In genomic region chr19:30117775-30118174, GRCm38 (mm10) we compare ENCODE assay signal across 8 mouse cellular contexts. TPM values are rescaled to one million over a fixed set of nuclear protein-coding genes. Genes with fewer than 3 reads are reported as not detected.
A peak's percentile ranks its signal among the peaks of the same experiment; 100 is the strongest.
DNase-seq lines count a peak whose midpoint lies in the region; ATAC-seq lines count a peak whose summit lies in the region.

No protein-coding gene starts in this region.

- H3K9me3 ChIP-seq in forebrain, embryonic 10.5 days: no peaks in the 10 kb centered on the region

- intact Hi-C loops in heart, postnatal 10 days (cut with DNase I): no loop called here

- WGBS in forebrain, embryonic 10.5 days: 82% methylated on average over 9 of the region's 9 CpGs

- peaks cover 69% of the 10 kb centered on the region for H3K4me1 ChIP-seq in forebrain, embryonic 10.5 days

- no peak for ATAC-seq in CD4-positive, CD25-positive, alpha-beta regulatory T cell, adult 4 months

- DNase-seq in brain, adult 2 months (ENCODE audit: low read depth, low spot score): peak; percentile 94
- DNase-seq in forebrain, embryonic 10.5 days (ENCODE audit: extremely low spot score, low spot score): no peak
- peak; percentile 39 to 43 for DNase-seq in heart, postnatal 10 days
- DNase-seq in mesoderm, embryonic 11.5 days (ENCODE audit: low read depth, low spot score): peak; percentile 14
- no peak for DNase-seq in urinary bladder, postnatal 14 days (ENCODE audit: low spot score)
- no peak for DNase-seq in cerebellum, adult 8-10 months
- no peak for DNase-seq in adipocyte (ENCODE audit: low spot score)

- H3K4me3 ChIP-seq in forebrain, embryonic 10.5 days: no peak overlapping the region

- no peaks in the 10 kb centered on the region for H3K27me3 ChIP-seq in forebrain, embryonic 10.5 days (ENCODE audit: poor library complexity, severe bottlenecking)

- H3K27ac ChIP-seq in forebrain, embryonic 10.5 days: peak overlapping the region; percentile 60; the same call in 1 of the 2 replicates

- H3K36me3 ChIP-seq in forebrain, embryonic 10.5 days (replicated peaks): peaks cover 90% of the 10 kb centered on the region

RNA-seq across cellular contexts. Expression of gene Gldc, which starts 57.5 kb away (rescaled TPM):
- polyA plus RNA-seq in forebrain, embryonic 10.5 days (2016; fragmentation: Nextera tagmentation; extraction: Ambion mirVana): 48.4 and 49.3 TPM in 2 replicates
- under 1 TPM; 0.10 to 0.24 TPM for total RNA-seq in heart, postnatal 10 days (2021)
- polyA plus RNA-seq in CD4-positive, CD25-positive, alpha-beta regulatory T cell, adult 4 months (2017; shearing (Covaris generic)): under 1 TPM in 1 of 2 experiments, not detected in 1; 0.15 TPM

Comparison
In these comparisons a context has a peak if more than half of its experiments do, and no peak if none do; other contexts are left out.
1. DNase-seq: peak in brain, adult 2 months (single experiment), heart, postnatal 10 days (2 of 2) and mesoderm, embryonic 11.5 days (single experiment); none in forebrain, embryonic 10.5 days (single experiment), urinary bladder, postnatal 14 days (single experiment), cerebellum, adult 8-10 months (single experiment) and adipocyte (single experiment).
2. RNA of gene Gldc, which starts 57.5 kb away (polyA plus RNA-seq): 48.4 to 49.3 TPM in forebrain, embryonic 10.5 days; 0.15 TPM in CD4-positive, CD25-positive, alpha-beta regulatory T cell, adult 4 months; every median in the first group is over 10 times any median in the second.